Mouse (Mus musculus) lung, adult 10 weeks (tissue): ENCODE measurements around the gene Xdh. TPM values are rescaled to one million over a fixed set of nuclear protein-coding genes. Genes with fewer than 3 reads are reported as not detected.

Source experiments
- polyA plus RNA-seq: library from polyadenylated mRNA; stranded (reverse); fragments of 350-450 nt; fragmentation: Illumina TruSeq; extraction: RNeasy Lipid Tissue Mini Kit (QIAGEN cat#74804); gene quantifications from one replicate; pipeline ENCODE4 v1.2.3, GENCODE M21; 2014; ENCODE audit warnings: low read depth, low replicate concordance; ENCODE audit not compliant: insufficient read depth

Xdh gene
- 83.3 TPM for polyA plus RNA-seq

GRCm38 (mm10) chr17:73950062-73950735 lies at the start of gene Xdh:
Xdh (minus strand) TSS chr17:73950196.

Other genes starting within 250 kb of the Xdh start
- 0.17 TPM for gene Galnt14, start 239.7 kb downstream of the Xdh start, polyA plus RNA-seq
- gene Ehd3, start 146.1 kb downstream of the Xdh start, polyA plus RNA-seq: 6.3 TPM
- not detected for gene Srd5a2, start 97.7 kb upstream of the Xdh start, polyA plus RNA-seq